Mouse (Mus musculus) adrenal gland, postnatal 36 days (tissue): ENCODE measurements at regions not wholly inside any gene's neighbourhood (a gene's known extent, or its start where the extent isn't known, plus 50 kb on each side); places are given as distances from the start of the nearest gene placed in this dataset.

Source experiments
- DNase-seq, 2 experiments: peaks; one replicate each; pipeline ENCODE4 v3.0.0; 2021; ENCODE audit warnings: mixed read lengths in 1 of 2

DNA sequence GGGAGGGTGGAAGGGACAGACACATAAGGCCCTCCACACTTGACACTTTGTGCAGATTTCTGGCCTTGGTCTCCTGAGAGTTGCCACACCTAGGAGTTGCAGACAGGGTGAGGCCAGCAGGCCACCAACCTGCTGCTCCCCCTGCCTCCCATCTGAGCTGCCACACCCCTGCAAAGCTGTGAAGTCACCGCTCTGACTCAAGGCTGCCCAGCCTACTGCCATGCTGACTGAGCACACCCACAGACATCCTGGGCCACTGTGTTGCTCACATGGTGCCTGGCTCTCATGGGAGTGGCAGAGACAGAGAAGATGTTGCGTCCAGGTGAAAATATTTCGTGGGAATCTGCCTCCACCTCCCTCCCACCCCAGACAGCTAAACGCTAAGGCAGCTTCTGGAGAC is 150.3 kb downstream of the Tfap2c start:
- no peak for DNase-seq

DNA sequence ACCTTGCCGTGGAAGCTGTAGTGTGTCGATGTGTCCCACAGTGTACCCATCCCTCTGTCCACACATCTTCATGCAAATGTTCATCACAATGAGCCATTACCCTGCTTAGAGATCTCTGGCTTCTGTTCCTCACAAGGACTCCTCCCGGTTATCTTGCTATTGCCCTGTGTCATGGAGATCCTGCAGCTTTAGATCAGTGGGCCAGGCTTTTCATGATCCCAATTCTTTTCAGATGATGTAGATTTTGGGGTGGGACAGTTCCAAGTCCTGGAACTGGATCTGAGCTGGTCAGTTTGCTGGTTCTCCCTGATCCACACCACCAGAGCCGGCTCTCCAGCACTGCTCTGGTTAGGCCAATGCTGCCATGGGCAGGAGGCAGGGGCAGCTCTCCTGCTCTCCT is 161.2 kb downstream of the Tfap2c start:
- DNase-seq, result no peak

DNA sequence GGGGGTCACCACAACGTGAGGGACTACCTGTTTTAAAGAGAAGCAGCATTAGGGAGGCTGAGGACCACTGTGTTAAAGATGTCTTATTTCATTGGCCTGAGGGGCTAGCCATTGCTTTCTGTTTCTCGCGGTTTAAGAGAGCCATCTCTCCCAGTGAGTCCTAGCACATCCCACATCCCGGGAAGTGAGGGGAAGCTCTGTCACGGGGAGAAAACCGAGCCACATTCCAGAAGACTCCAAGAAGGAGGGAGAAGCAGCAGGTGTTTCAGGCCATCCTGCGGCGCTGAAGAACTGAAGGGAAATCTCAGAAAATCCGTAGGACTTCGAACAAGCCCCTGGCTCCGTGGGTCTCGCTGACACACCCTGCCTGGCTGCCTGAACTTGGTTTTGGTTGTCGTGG is 177.3 kb downstream of the Tfap2c start:
- DNase-seq, result no peak

DNA sequence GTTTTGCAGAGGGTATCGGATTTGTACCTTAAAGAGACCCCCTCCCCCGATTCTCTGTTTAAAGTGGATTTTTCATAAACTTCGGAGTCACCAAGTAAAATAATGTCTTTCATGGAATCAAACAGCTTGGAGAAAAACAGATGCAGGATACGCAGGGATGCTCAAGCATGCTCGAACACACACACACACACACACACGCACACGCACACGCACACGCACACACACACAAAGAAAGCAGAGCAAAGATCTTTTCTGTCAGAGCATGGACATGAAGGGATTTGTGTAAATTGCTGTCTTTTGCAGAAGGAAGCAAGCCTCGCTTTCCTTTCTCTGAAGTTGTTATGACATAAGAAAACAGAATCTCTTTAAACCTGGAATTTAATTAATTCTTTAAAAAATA is 178.2 kb downstream of the Tfap2c start:
- DNase-seq, result no peak

DNA sequence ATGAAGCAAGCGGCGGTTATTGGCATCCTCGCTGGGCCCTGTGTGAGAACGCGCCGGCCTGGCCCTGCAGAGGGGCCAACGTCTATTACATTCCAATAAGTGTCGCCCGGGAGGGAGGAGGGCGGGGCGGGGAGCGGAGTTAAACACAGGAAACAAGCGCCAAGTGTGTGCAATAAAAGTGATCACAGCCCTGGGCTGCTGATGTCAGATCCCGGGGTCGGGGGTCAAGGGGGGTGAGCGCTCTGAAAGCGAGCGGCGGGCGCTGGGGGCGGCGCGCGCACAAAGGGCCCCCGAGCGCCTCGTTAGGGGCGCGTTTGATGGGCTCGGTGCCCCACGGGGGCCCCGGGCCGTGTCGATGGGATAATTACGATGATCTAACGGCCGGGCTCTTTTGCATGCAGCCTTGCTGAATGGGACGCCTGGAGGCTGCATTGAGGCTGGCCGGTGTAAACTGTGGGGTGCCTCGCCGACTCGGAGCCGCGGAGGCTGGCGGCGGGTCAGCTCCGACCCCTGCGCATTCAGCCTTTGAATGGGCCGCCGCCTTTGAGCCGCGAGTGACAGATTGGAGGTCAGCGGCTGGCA is 178.9 kb downstream of the Tfap2c start:
- DNase-seq, result peak; percentile 36 to 39

DNA sequence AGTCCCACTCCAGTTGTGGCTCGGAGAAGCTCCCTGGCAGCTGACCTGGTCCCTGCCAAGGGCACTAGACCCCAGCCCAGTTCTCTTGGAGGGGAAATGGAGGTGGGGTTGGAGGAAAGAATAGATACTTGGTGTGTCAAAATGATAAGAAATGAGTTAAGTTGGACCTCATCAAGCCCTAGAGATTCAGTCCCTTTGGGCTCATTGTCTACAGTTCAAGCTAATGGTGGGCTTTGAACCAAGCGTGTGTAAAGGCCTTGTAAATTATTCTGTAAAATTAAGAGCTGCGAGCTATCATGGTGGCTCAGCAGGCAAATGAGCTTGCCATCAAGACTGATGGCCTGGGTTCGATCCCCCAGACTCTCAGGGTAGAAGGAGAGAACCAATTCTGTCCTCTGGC is 179.8 kb downstream of the Tfap2c start:
- DNase-seq, result no peak

DNA sequence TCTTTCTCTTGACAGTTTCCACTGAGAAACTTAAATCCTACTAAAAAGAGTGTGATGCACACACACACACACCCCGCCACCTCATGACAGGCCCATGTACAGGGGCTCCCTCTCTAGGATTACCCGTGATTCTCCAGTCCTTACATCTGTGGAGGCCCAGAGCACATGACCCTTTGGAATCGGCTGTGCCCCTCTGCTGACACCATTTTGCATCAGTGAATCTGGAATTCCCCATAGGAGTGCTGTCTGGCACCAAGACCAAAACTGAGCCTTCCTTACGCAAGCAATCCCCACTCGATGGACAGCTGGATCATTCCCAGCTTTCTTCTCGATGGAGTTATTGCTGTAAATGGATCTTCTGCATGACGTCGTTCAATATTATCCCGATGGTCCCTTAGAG is 180.3 kb downstream of the Tfap2c start:
- no peak for DNase-seq

DNA sequence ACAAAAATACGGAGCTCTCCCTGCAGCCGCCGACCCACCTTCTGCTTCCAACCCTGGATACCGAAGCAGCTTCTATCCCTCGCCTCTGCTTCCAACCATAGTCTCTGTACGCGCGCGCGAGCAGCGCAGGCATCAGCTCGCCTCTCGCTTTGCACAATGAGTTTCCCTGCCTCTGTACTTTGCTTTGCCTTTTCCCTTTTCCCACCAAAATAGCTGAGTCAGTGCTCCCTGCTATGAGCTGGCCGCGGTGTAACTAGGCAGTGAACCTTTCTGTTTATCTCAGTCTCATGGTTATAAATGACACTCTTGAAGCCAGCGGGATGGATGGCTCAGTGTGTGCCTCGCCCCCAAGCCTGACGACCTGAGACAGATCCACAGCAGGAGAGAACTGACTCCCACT is 182.0 kb downstream of the Tfap2c start:
- no peak for DNase-seq

DNA sequence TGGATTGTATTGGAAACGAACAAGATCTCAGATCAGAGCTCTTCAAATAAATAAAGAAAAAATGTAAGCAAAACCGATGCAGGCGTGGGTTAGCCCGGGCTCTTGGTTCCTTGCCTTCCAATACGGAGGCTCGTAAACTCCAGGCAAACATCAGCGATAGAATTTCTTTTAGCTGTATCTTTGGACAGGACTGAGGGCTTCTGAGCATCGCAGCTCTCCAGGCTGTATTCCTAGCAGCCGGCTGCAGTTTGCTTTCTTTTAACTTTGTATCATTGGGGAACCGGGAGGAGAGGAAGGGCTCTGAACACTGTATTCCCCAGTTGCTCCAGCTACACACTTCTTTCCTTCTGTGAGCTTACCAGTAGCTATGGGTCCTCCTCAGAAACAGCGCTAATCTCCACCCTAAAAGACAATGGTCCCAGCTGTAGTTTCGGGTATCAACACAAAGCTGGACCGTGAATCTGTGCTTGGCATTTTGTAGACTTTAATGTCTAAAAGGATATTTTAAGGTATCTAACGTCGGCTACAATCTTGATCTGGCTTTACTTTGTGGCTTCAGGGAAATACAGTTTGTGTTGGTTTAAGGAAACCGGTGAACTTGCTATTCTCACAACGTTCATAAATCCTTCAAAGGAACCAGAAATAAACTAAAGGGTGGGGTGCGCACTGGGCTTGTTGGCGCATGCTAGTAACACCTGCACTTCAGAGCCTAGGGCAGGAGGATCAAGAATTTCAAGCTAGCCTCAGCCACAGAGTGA is 183.2 kb downstream of the Tfap2c start:
- DNase-seq, result no peak

DNA sequence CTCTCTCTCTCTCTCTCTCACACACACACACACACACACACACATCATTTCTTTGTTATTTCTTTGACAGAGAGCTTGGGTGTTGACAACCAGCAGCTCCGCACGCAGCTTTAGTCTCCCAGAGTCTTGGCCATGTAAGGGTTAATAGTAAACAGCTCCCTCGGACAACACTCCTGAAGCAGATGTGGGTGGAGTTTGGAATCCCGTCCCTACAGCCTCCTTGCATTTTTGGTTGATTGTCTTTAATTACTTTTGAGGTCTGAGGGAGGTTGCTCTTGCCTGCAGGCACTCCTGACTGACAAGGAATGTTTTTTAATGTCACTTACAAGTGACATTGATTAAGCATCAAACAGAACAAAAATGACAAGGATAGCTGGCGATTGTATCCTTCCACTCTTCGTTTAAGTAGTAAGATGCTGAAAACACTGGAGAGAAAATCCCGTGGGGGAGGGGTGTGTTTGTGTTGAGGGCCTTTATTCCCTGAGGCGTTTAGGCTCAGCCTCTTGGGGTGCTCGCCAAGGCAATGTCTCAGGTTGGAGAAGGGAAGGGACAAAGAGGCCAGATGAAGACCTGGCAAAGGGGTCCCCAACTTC is 184.1 kb downstream of the Tfap2c start:
- DNase-seq, result no peak

DNA sequence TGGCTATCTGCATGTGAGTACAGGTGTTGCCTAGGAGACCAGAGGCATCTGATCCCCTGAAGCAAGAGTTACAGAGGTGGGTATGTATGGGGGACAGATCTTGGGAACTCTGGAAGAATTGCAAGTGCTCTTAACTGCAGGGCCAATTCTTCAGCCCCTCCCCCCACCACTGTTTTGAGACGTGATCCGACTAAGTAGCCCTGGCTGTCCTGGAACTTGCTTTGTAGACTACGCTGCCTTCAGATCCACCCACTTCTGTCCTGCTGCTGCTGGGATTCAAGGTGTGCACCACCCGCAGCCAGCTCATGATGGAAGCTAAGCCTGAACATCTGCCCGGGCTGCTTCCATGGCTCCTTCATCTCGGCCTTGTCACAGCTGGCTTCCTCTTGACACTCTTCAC is 186.2 kb downstream of the Tfap2c start:
- DNase-seq, result no peak

DNA sequence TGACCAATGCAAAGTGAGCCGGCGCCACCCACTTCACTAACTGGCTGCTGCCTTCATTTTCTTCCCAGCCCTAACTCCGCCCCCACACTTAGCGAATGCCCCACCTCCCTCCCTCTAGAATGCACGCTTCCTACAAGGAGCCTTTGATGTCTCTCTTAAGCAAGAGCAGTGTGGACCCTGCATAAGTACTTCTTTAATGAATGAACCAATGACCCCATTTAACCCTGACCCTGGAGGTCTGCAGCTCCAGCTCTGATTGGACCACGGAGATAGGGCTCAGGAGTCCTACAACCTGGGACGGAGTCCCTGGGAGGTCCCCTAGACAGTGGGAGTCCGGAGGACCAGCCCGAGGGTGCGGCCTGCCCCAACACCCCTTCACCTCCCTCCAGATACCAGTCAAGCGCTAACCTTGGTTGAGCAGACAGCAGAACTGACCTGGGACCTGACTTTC is 189.7 kb downstream of the Tfap2c start:
- no peak for DNase-seq

DNA sequence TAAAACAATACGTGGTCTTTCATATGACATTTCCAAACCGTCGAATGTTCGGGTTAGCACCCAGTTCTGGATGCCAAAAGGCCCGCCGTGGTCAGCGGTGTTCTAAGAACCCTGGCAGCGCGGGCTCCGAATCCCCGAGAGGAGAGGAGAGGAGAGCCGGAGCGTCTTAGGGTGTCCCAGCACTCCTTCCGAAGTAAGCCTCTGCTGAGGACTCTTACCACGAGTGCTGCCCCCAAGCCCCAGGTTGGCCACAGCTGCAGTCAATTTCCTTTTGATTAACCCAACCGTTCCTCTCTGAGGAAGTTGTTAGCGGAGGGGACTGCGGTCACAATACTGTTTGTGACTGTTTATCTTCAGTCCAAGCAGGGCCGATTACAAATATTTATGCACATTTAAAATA is 190.1 kb downstream of the Tfap2c start:
- no peak for DNase-seq

DNA sequence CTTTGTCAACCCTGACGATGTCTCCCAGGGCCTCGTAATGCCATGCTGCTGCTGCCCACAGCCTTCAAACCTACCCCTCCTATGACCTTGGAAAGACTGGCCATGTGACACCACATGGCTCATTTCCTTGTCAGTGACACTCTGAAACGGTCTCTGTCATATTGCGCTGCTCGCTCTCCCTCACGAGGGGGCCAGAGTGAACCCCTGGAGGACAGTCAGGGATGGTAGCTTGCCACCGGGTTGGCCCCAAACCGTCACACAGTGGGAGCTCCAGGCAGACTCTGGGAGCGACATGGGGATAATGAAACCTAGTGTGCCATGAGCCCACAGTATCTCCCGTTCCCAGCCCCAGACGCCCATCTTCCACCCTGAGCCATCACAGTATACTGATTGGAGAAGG is 188.8 kb downstream of the Bmp7 start:
- DNase-seq, result no peak

DNA sequence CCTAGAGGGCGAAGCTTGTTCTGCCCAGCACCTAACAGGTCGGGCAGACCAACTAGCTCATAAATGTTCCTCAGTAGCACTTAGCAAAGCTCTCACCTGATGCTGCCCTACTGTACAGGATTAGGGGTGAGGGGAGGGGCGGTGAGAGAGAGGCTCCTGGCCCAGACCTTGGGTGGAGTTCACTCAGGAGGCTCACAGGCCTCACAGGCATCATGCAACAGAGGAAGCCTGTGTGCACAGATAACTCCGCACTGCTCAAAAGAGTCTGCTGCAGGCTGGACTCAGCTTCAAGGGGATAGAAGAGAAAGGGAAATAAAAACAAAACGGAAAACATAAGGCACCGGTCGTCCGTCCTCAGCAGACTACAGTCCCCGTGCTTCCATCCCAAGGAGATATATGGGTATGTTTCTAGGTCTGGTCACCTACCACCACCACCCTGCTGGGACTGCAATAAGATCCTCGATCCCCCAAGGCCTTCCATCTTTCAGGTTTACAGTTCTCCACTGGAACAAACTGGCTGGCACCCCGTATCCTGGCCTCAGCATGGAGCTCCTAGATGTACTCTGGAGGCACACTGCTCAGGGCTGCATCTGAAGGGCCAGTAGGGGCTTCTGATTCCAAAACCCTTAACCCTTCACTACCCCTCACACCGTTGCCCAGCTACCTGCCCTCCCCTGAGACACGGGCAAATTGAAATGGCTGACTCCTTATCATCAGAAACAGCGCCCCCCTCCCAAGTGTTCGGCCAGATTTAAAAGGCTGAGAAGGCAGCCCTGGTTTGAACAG is 184.2 kb downstream of the Bmp7 start:
- DNase-seq, result no peak

DNA sequence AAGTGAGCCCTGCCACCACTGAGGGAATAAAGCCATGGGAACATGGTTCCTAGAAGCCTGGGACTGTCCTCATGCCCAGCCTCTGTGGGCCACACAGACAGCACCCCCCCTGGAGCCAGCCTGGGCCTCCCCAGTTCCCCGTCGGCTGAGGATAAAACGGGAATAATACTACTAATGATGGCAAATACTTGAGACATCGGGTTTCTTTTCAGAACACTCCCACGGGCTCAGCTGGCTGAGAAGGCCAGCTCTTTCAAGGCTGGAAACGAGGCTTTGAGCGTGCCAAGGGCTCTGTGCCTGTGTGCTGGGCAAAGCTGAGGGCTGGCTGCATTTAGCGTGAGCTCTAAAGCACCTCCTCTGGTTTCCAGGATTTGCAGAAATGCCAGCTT is 183.7 kb downstream of the Bmp7 start:
- peak; percentile 19 to 41 for DNase-seq

DNA sequence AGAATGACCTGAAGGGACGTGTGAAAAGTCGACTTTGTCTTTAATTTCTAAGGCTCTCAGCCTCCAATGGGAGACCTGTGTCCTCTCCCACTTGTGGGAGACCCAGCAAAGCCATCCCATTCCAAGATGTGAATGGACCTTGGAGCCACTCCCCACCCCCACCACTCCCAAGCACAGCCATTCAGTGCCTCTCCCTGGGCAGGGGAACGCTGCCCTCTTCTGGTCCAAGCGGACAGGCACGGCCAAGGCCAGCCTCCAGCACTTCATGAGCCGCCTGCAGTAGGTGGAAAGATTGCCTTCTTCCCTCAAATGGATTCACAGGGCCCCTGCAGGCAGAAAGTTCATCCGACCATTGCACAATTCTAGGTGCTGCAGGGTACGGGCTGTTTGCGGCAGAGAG is 181.6 kb downstream of the Bmp7 start:
- DNase-seq, result peak; percentile 72 to 73

DNA sequence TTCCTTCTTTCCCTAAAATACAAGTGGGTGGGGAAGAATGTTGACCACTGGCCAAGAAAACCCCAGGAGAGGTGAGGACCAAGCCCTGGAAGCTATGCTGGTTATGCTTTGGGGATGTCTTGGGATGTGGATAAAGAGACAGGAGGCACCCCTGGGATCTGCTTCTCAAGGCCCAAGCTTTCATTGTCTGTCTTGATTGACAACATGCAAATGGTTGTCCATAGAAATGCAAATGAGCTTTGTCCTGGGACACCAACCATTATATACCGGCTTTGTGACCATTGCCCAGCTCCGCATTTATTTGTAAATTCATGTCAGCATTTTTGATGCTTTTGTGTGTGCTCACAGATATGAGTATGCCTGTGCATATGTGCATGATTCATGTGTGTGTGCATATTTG is 174.9 kb downstream of the Bmp7 start:
- DNase-seq, result no peak

DNA sequence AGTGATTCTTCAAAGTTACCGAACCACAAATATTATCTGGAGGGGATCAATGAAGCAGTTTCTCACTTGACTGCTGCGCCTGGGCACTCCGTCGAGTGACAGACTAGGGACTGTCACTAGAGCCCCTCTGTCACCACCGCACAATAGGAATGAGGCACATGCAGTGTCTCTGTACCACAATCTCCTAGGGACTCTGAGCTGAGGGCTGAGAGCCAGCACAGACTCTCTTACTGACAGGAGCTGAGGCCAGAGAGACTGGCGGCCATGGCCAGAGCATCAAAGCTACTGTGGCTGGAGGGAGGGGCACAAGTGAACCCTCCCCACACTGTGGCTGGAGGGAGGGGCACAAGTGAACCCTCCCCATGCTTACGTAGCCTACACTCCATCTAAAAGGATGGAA is 173.7 kb downstream of the Bmp7 start:
- DNase-seq, result no peak

DNA sequence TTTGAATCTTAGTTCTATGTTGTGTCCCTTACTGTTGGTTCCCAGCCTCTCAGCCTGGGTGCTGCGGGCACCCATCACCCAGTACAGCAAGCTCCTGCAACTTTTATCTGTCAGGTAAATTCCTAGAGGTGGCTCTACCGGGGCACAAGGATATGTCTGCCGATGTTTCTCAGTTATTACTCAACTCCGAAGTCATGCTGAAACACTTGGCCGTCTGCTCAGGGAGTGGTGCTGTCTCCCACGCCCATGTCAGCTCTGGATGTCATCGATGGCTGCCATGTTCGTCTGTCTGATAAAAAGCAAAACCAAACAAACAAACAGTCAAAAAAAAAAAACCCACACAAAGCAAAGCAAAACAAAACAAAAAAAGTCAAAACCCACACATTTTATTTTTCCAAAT is 171.4 kb downstream of the Bmp7 start:
- DNase-seq, result no peak

DNA sequence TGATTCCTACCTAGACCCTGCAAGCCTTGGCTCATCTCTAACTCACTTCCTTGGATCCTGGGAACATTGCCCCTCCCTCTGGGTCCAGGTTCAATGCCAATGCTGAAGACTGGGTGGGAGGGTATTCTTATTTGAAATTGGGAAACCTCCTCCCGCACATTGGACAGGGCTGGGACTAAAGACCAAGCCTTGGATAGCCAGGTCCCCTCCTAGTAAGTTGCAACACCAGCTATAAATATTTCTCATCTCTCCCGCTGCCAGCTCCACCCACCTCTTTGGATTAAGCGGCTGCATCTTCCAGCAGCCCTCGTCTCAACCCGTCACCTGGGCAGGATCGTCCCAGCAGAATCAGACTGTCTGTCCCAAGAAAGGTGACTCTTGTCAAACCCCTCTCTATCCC is 170.1 kb downstream of the Bmp7 start:
- DNase-seq, result no peak

DNA sequence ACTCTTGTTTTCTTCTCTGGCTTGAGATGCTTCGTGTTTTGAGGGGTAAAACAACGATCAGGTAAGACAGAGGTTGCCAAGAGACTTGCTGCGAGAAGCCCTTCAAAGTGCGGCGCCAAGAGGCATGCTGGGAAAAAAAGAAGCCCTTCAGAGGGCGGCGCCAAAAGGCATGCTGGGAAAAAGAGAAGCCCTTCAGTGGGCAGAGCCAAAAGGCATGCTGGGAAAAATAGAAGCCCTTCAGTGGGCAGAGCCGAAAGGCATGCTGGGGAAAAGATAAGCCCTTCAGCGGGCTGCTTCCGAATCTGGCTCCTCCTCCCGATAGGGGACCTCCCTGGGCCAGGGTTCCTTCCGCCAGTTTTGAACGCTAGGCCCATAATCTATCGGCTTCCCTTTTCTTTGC is 169.5 kb downstream of the Bmp7 start:
- no peak for DNase-seq

DNA sequence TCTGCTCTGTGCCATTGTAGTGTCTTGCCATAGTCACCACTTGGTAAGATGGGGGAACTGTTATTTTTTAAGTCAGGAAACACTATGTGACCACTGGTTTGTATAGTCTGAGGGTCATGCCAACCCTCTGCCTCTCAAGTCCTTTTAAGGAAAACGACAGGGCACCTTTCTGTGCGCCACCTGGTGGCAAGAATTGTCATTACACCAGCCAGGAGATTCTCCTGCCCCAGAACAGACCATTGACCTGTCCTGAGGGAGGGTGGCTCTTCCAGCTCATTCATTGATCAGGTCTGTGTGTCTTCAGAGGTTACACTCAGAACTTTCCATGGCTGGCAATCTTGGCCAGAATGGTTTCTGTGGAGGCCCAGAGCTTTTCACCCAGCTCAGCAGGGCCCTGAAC is 166.9 kb downstream of the Bmp7 start:
- peak; percentile 78 to 79 for DNase-seq
